Mouse (Mus musculus) lung, postnatal 0 days (tissue): ENCODE measurements at regions not wholly inside any gene's neighbourhood (a gene's known extent, or its start where the extent isn't known, plus 50 kb on each side); places are given as distances from the start of the nearest gene placed in this dataset.

Experiments
- CTCF ChIP-seq: IDR thresholded peaks from 2 replicates; pipeline ENCODE4 v1.5.1; 2016; ENCODE audit warnings: antibody characterized with exemption, mild to moderate bottlenecking
- EP300 ChIP-seq: IDR thresholded peaks from 2 replicates; pipeline ENCODE4 v1.6.1; 2016; ENCODE audit warnings: antibody characterized with exemption, mild to moderate bottlenecking, control low read depth

DNA sequence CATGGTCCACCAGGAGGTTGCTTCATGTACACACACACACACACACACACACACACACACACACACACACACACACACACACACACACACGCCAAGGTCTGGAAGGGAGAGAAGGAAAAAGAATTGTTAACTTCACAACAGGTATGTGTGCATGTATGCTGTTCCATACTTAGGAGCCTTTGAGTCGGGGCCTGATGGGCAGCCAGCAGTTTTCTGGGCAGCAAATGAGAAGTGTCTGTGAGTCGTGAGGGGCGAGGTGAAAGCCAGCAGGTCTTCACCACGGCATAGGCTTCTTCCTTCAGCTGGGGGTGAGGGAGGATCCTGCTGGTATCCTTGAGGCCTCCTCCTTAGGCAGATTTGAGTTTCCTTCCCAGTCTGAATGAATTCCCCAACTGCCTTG, 65.8 kb upstream of the Twist2 start:
- TF ChIP-seq CTCF (no peak), EP300 (no peak)
